Mouse (Mus musculus) limb, embryonic 13.5 days (tissue): ENCODE data around the gene Kdm8. TPM values are rescaled to one million over a fixed set of nuclear protein-coding genes. Genes with fewer than 3 reads are reported as not detected.

Experiments
- ATAC-seq: fragments of 200-750 bp; cut with Nextera tagmentation; 2 replicates; pipeline ENCODE4 v1.8.0; 2017; ENCODE audit warnings: low read depth, moderate number of reproducible peaks, moderate TSS enrichment; ENCODE audit not compliant: low FRiP score
- H3K27ac ChIP-seq: fragments of 300-500 bp; sonication (generic); 2 replicates; pipeline ENCODE4 v1.5.1; 2015; ENCODE audit warnings: inconsistent platforms, mild to moderate bottlenecking, moderate library complexity
- H3K27me3 ChIP-seq: fragments of 300-500 bp; sonication (generic); 2 replicates; pipeline ENCODE4 v1.6.1; 2015; ENCODE audit warnings: mild to moderate bottlenecking, inconsistent platforms
- H3K36me3 ChIP-seq: fragments of 300-500 bp; sonication (generic); 2 replicates; pipeline ENCODE4 v1.6.1; 2015; ENCODE audit warnings: inconsistent platforms, mild to moderate bottlenecking, moderate library complexity
- H3K4me1 ChIP-seq: fragments of 300-500 bp; sonication (generic); 2 replicates; pipeline ENCODE4 v1.6.1; 2015; ENCODE audit warnings: inconsistent platforms
- H3K4me2 ChIP-seq: fragments of 300-500 bp; sonication (generic); replicated peaks from 2 replicates; pipeline ENCODE4 v1.6.1; 2015; ENCODE audit warnings: inconsistent platforms, mild to moderate bottlenecking, moderate library complexity
- H3K4me3 ChIP-seq: fragments of 300-500 bp; sonication (generic); 2 replicates; pipeline ENCODE4 v1.5.1; 2015; ENCODE audit warnings: moderate library complexity, mild to moderate bottlenecking, inconsistent platforms
- H3K9ac ChIP-seq: fragments of 300-500 bp; sonication (generic); 2 replicates; pipeline ENCODE4 v1.6.1; 2015; ENCODE audit warnings: mild to moderate bottlenecking, inconsistent platforms
- H3K9me3 ChIP-seq: fragments of 300-500 bp; sonication (generic); 2 replicates; pipeline ENCODE4 v1.6.1; 2016; ENCODE audit warnings: inconsistent platforms
- WGBS: fragments of 180-500 bp; shearing (Covaris S2); methylation state at CpG from one replicate; pipeline ENCODE4 v1.1.7; 2015; 5-methylcytosine and 5-hydroxymethylcytosine counted together
- polyA plus RNA-seq: library from polyadenylated mRNA; unstranded; fragments of >200 nt; fragmentation: Nextera tagmentation; extraction: Ambion mirVana; gene quantifications from 2 replicates; pipeline ENCODE4 v1.2.1, GENCODE M21; 2015

Gene Kdm8
- polyA plus RNA-seq, 1 experiment from 2014 or later, result 11.1 TPM

DNA sequence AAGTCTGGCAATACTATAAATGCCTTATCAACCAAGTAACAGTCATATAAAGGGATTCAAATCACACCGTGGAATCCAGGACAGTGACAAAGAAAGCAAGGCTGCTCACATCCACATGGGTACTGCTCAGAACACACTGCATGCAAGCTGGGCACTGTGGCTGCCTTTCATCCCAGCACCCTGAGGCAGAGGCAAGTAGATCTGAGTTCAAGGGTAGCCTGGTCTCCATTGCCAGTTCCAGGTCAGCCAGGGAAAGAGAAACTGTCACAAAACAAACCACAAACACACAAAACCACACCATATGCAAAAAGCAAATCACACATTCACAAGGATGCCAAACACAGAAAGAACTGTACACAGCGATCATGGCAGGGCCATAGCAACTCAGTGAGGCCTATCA is 45.2 kb downstream of the Kdm8 start:
- Histone ChIP-seq H3K4me1 (peaks cover 18% of the 10 kb centered on the region), H3K27me3 (no peaks in the 10 kb centered on the region), H3K9ac (no peak overlapping the region), H3K9me3 (no peaks in the 10 kb centered on the region), H3K4me2 (no peak overlapping the region), H3K4me3 (no peak overlapping the region), H3K36me3 (peaks cover 18% of the 10 kb centered on the region), H3K27ac (no peak overlapping the region)
- WGBS, result 93% methylated on average over 2 of the region's 2 CpGs
- no peak for ATAC-seq

DNA sequence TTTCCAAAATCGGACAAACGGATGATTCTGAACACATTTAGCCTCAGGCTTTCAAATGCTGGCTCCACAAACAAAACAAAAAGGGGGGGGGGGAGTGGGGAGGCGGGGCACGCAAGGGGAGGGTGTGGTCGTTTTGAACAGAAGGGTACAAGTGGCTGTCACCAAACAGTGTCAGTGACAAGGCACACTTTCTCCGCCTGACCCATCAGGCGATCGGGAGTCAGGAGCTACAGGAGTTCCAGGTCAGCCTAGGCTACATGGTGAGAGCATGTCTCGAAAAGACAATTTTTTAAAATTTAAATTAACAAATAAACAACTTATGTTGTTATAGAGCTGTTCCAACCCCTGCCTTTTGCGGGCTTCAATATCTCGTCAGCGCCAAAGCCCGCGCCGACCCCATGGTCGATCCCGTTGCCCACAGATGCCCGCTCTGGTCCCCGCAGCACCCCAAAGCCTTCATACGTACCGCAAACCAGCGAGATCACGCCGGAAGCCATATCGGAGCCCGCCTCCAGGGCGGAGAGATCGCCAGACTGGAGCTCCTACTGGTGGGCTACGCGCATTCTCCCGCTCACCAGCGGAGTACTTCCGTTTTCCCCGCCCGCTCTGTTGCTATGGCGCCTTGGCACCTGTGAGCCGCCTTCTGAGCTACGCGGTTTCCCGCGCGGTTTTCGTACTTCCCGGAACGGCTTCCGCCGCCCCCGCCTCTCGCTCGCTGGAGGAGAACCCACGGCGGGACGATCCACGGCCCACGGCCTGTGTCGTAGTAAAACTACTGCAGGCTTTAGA is 46.7 kb downstream of the Kdm8 start, which contains the start of gene Nsmce1:
Gene Nsmce1, minus strand, starts transcription at position 650 of the 789 bp plus-strand sequence.
- no peaks in the 10 kb centered on the region for H3K27me3 ChIP-seq
- H3K9ac ChIP-seq, result peak within 1 kb of the TSS; percentile 71
- ATAC-seq, result peak; percentile 99
- peak within 1 kb of the TSS; percentile 88; the same call in 1 of the 2 replicates for H3K27ac ChIP-seq
- peaks cover 3% of the 10 kb centered on the region for H3K36me3 ChIP-seq
- H3K9me3 ChIP-seq, result no peaks in the 10 kb centered on the region
- H3K4me2 ChIP-seq, result peak within 1 kb of the TSS; percentile 77
- H3K4me3 ChIP-seq, result peak within 1 kb of the TSS; percentile 56
- under 1% methylated on average over 56 of the region's 56 CpGs for WGBS
- peaks cover 18% of the 10 kb centered on the region for H3K4me1 ChIP-seq

DNA sequence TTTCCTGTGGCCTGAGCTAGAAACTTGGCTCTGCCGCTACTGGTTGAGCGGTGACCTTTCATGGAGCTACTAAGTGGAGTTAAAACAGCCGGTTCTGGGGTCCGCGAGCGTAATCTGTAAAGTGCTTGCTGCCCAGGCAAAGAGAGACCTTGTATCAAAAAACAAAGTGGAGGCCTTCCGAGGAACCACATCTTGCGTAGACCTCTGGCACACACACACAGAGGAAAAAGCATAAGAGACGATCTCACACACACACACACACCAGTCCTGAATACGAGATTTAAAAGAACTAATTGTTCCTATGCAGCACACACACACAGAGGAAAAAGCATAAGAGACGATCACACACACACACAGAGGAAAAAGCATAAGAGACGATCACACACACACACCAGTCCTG is 47.3 kb downstream of the Kdm8 start:
- Histone ChIP-seq H3K27me3 (no peaks in the 10 kb centered on the region), H3K4me2 (peak overlapping the region; percentile 77), H3K27ac (peak overlapping the region; percentile 88; the same call in 1 of the 2 replicates), H3K36me3 (no peaks in the 10 kb centered on the region; the same call in 1 of the 2 replicates), H3K9ac (peak overlapping the region; percentile 71), H3K4me1 (peaks cover 18% of the 10 kb centered on the region), H3K9me3 (no peaks in the 10 kb centered on the region), H3K4me3 (peak overlapping the region; percentile 56)
- 30% methylated on average over 12 of the region's 12 CpGs for WGBS
- ATAC-seq, result peak; percentile 30

DNA sequence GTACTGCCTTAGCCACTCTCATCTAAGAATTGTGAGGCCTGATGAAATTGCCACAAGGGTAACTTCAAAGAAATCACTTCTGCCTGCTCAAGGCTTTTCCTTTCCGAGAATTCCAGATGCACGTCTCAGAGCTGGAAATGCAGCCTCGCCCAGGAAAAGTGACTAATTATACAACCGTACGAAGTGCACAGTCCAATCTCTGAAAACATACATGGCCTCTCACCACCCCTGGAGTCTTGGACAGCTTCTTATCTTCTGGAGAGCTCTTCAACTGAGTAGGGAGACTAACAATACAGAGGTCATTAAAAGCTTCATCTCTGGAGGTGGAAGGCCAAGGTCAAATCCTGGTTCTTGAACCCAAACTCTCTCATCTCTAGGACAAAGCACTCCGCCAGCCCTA is 48.1 kb downstream of the Kdm8 start:
- no peak overlapping the region for H3K27ac ChIP-seq
- ATAC-seq, result no peak
- no peaks in the 10 kb centered on the region; the same call in 1 of the 2 replicates for H3K36me3 ChIP-seq
- WGBS, result 80% methylated on average over 6 of the region's 6 CpGs
- H3K4me3 ChIP-seq, result no peak overlapping the region
- H3K4me2 ChIP-seq, result no peak overlapping the region; the same call in 1 of the 2 replicates
- no peaks in the 10 kb centered on the region for H3K9me3 ChIP-seq
- no peaks in the 10 kb centered on the region for H3K27me3 ChIP-seq
- no peak overlapping the region for H3K9ac ChIP-seq
- peaks cover 18% of the 10 kb centered on the region for H3K4me1 ChIP-seq

DNA sequence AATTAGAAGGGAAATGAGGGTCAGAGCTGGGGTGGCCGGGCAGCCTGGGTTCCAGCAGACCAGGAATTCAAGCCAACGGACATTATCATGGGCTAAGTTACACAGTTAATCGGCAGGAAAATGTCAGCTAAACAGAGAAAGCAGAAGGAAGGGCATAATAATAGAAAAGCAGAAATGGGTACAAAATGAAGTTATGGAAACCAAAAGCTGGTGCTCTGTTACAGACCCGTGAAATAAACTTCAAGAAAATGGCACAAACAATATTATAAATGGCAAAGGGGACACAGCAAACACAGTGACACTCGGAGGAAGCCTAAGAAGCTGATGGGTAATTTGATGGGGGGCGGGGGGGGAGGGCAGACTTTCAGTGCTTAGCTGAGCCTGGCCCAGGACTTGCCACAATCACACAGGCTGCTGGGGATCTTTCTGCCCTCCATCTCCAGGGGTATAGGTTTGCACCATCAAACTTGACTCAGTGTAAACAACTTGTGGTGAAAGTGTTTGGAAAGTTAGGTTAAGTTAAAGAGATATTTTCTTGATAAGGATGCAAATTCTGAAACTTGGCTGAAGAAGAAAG is 51.5 kb downstream of the Kdm8 start:
- H3K27me3 ChIP-seq, result no peaks in the 10 kb centered on the region
- no peak overlapping the region for H3K4me2 ChIP-seq
- H3K4me1 ChIP-seq, result peaks cover 10% of the 10 kb centered on the region
- H3K36me3 ChIP-seq, result no peaks in the 10 kb centered on the region
- ATAC-seq, result no peak
- no peaks in the 10 kb centered on the region for H3K9me3 ChIP-seq
- H3K9ac ChIP-seq, result no peak overlapping the region
- no peak overlapping the region for H3K4me3 ChIP-seq
- WGBS, result 79% methylated on average over 6 of the region's 6 CpGs
- no peak overlapping the region for H3K27ac ChIP-seq

DNA sequence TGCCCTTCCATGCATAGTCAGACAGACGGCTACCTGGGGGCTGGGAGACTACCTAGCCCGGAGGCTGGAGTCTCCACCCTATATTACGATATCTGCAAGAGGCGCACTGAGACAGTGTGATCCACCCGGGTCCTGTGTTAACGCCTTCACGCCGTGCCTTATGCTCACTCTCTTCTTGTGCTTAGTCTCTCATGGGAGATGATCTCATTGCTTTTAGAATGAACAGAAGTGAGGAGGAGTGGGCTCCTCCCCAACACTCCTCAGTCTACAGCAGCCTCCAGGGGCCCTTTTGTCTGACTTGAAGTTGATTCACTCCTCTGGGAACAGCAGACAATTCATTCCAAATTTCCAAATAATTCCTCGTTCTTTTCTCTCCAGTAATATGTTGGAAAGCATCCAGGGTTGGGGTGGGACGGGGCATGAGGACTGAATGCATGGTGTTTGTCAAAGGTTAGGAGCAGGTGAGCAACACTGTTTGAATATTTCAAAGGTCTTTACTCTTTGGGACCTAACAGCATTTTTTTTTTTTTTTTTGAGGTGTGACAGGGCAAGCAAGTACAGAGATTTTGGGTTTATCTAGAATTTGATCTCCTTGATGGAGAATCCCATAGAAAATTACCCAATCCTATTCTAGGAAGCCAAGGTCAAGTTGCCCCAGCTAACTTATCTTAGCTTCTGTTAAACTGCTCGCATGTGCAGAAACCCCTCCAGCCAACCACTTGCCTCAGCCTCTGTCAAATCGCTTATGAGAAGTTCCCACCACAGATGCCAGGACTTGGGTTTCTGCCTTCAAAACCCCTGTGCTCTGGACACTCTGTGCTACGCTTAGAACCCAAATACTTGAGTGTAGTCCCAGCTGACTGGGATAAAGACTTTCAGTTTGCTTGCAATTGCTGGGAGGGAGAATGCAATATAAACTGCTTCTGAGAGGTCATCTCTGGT is 55.7 kb downstream of the Kdm8 start:
- no peak for ATAC-seq
- Histone ChIP-seq H3K4me1 (no peaks in the 10 kb centered on the region), H3K27ac (no peak overlapping the region), H3K36me3 (no peaks in the 10 kb centered on the region), H3K4me3 (no peak overlapping the region), H3K27me3 (no peaks in the 10 kb centered on the region), H3K9me3 (no peaks in the 10 kb centered on the region), H3K4me2 (no peak overlapping the region), H3K9ac (no peak overlapping the region)
- WGBS, result 74% methylated on average over 13 of the region's 13 CpGs

DNA sequence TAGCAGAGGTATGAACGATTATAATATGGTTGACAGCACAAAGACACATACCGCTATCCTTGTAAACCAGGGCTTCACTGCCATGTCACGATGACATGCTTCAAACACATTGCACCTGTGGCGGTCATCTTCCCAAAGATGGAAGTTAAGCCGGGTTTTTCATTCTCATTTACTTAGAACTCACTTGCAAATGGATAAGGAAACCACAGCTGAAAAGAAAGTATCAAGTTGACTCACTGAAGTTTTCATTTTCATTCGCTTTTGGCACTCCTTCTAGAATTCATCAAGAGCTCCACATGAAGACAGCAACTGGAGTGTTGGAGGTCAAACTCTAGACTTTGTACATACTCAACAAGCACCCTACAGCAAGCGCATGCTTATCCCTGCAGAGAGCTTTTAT is 56.4 kb downstream of the Kdm8 start:
- WGBS, result 90% methylated on average over 7 of the region's 7 CpGs
- no peak overlapping the region for H3K4me2 ChIP-seq
- no peak for ATAC-seq
- H3K9ac ChIP-seq, result no peak overlapping the region
- H3K27me3 ChIP-seq, result no peaks in the 10 kb centered on the region
- H3K4me3 ChIP-seq, result no peak overlapping the region
- no peaks in the 10 kb centered on the region for H3K9me3 ChIP-seq
- no peaks in the 10 kb centered on the region for H3K4me1 ChIP-seq
- H3K27ac ChIP-seq, result no peak overlapping the region
- no peaks in the 10 kb centered on the region for H3K36me3 ChIP-seq

DNA sequence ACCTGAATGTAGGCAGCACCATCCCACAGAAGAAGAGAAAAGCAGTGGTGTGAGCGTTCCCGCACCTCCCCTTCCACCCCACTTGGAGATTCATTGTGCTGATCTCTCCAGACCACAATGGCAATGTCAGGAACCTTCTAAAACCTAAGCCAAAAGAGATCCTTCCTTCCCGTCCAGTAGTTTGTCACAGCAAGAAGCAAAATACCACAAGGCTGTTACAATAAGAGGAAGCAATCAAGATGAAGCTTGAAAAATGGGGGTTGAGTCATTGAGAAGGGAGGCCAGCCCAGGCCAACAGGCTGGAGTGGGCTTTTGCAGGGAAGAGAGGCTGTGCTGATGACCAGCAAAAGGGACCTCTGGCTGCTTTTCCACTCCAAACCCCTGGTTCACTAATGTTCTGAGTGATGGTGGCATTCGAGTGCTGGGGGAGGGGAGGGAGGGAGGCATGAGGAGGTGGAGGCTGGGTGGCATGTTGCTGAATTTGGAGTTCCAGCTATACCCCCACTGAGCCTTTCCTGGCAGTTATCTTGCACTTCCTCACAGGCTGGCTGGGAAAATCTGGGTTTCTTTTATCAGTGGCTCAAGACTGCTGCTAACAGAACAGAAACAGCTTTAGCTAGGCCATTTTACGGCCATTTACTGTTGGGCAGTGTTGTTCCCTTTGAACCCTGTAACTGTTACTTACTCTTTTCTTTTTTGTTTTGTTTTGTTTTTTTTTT is 59.1 kb downstream of the Kdm8 start:
- Histone ChIP-seq H3K9ac (no peak overlapping the region), H3K4me1 (no peaks in the 10 kb centered on the region), H3K27ac (no peak overlapping the region), H3K4me3 (no peak overlapping the region), H3K36me3 (no peaks in the 10 kb centered on the region), H3K4me2 (no peak overlapping the region), H3K27me3 (no peaks in the 10 kb centered on the region), H3K9me3 (no peaks in the 10 kb centered on the region)
- 84% methylated on average over 5 of the region's 5 CpGs for WGBS
- no peak for ATAC-seq

DNA sequence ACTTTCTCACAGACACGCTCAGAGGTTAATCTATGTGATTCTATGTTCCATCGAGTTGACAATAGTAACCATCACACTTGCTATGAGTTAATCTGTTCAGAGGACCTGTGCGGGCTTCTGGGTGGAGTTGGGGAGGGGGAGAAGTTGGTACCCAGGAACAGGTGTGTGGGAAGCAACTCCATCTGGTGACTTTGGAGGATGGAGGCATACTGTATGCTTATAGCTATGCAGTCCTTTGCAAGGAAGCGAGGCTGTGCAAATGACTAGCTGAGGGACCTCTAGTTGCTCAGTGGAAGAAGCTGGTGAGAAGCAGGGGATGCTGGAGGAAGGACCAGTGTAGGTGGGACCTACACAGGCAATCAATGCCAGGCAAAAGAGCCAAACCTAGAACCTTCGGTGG is 60.1 kb downstream of the Kdm8 start:
- Histone ChIP-seq H3K4me1 (no peaks in the 10 kb centered on the region), H3K9me3 (no peaks in the 10 kb centered on the region), H3K36me3 (no peaks in the 10 kb centered on the region), H3K4me3 (no peak overlapping the region), H3K4me2 (no peak overlapping the region), H3K9ac (no peak overlapping the region), H3K27me3 (no peaks in the 10 kb centered on the region), H3K27ac (no peak overlapping the region)
- ATAC-seq, result no peak
- 84% methylated on average over 5 of the region's 5 CpGs for WGBS

DNA sequence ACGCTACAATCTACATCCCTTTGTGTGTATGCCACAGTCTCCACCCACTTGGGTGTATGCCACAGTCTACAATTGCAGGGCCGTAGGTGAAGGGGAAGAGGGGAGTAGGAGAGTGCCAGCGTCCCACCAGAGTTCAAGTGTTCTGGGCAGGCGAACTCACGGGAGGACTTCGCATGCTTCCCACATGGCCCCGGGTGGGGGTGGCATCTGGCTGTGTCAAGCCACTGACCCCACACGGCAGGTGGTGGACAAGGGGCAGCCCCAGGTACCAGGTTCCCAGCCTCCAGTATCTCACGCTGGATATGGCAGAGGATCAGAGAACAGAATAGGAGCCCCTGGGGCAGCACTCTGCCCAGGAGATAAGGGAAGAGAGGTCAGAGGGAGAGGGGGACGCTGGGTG is 61.1 kb downstream of the Kdm8 start:
- Histone ChIP-seq H3K9me3 (no peaks in the 10 kb centered on the region), H3K27ac (no peak overlapping the region), H3K4me2 (no peak overlapping the region), H3K4me3 (no peak overlapping the region), H3K27me3 (no peaks in the 10 kb centered on the region), H3K4me1 (no peaks in the 10 kb centered on the region), H3K36me3 (no peaks in the 10 kb centered on the region), H3K9ac (no peak overlapping the region)
- 83% methylated on average over 10 of the region's 10 CpGs for WGBS
- ATAC-seq, result no peak

DNA sequence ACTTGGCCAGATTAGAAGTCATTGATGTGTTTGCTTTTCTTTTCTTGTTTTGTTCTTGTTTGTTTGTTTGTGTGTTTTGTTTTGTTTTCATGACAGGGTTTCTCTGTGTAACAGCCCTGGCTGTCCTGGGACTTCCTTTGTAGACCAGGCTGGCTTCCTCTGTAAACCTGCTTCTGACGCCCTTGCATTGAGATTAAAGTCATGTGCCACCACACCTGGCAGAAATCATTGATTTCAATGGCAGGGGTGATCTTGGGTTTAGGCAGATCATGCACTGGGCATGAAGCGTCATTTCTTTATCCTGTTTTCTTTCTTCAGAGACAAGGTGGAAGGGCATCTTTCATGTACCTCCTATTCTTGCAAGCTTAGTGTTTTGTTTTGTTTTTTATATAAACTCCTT is 62.8 kb downstream of the Kdm8 start:
- 90% methylated on average over 2 of the region's 2 CpGs for WGBS
- Histone ChIP-seq H3K4me2 (no peak overlapping the region), H3K4me3 (no peak overlapping the region), H3K9ac (no peak overlapping the region), H3K27me3 (no peaks in the 10 kb centered on the region), H3K27ac (no peak overlapping the region), H3K4me1 (no peaks in the 10 kb centered on the region), H3K36me3 (no peaks in the 10 kb centered on the region), H3K9me3 (no peaks in the 10 kb centered on the region)
- ATAC-seq, result no peak
